Mouse (Mus musculus) forebrain, embryonic 11.5 days (tissue): Measurements from ENCODE around the gene Gm20388. TPM values are rescaled to one million over a fixed set of nuclear protein-coding genes. Genes with fewer than 3 reads are reported as not detected.

ENCODE experiments used
- ATAC-seq: fragments of 200-750 bp; cut with Nextera tagmentation; replicated peaks from 2 replicates; pipeline ENCODE4 v1.8.0; 2017; ENCODE audit warnings: moderate TSS enrichment; ENCODE audit not compliant: low FRiP score
- DNase-seq: peaks from one replicate; pipeline ENCODE4 v3.0.0-alpha.2; 2017; ENCODE audit warnings: low spot score
- H3K27ac ChIP-seq: fragments of 300-500 bp; sonication (generic); 2 replicates; pipeline ENCODE4 v1.5.1; 2014; ENCODE audit warnings: low read depth, low read length
- H3K27me3 ChIP-seq: fragments of 300-500 bp; sonication (generic); 2 replicates; pipeline ENCODE4 v1.6.1; 2014; ENCODE audit warnings: mild to moderate bottlenecking, low read length, mixed read lengths; ENCODE audit not compliant: control insufficient read depth, insufficient read depth
- H3K36me3 ChIP-seq: fragments of 300-500 bp; sonication (generic); 2 replicates; pipeline ENCODE4 v1.6.1; 2014; ENCODE audit warnings: mild to moderate bottlenecking, low read length, moderate library complexity, mixed read lengths; ENCODE audit not compliant: control insufficient read depth, insufficient read depth
- H3K4me1 ChIP-seq: fragments of 300-500 bp; sonication (generic); replicated peaks from 2 replicates; pipeline ENCODE4 v1.6.1; 2014; ENCODE audit warnings: low read length, mixed read lengths; ENCODE audit not compliant: control insufficient read depth, insufficient read depth
- H3K4me2 ChIP-seq: fragments of 300-500 bp; sonication (generic); 2 replicates; pipeline ENCODE4 v1.6.1; 2014; ENCODE audit warnings: low read depth, mild to moderate bottlenecking, low read length, moderate library complexity, mixed read lengths; ENCODE audit not compliant: severe bottlenecking
- H3K4me3 ChIP-seq: fragments of 300-500 bp; sonication (generic); 2 replicates; pipeline ENCODE4 v1.5.1; 2014; ENCODE audit warnings: low read depth, low read length
- H3K9ac ChIP-seq: fragments of 300-500 bp; sonication (generic); 2 replicates; pipeline ENCODE4 v1.6.1; 2014; ENCODE audit warnings: low read length
- H3K9me3 ChIP-seq: fragments of 300-500 bp; sonication (generic); 2 replicates; pipeline ENCODE4 v1.6.1; 2016; ENCODE audit warnings: low read length, mixed read lengths; ENCODE audit not compliant: control insufficient read depth
- WGBS: fragments of 180-500 bp; shearing (Covaris S2); extraction: QIAGEN DNeasy Blood & Tissue Kit; methylation state at CpG from one replicate; pipeline ENCODE4 v1.1.7; 2014; 5-methylcytosine and 5-hydroxymethylcytosine counted together
- polyA plus RNA-seq: library from polyadenylated mRNA; unstranded; fragments of >200 nt; fragmentation: Nextera tagmentation; extraction: Ambion mirVana; gene quantifications from 2 replicates; pipeline ENCODE4 v1.2.1, GENCODE M21; 2014

Gene Gm20388
- polyA plus RNA-seq, 1 experiment from 2014 or later = not detected

GRCm38 (mm10) chr8:120449608-120450031 lies 539.0 kb downstream of the Gm20388 start:
- DNase-seq (peak; percentile 67), ATAC-seq (0 out of 2 replicates have a peak, but pooled peaks have one; percentile 42)
- no peaks in the 10 kb centered on the region for H3K36me3 ChIP-seq
- WGBS = 17% methylated on average over 17 of the region's 17 CpGs
- H3K27me3 ChIP-seq = no peaks in the 10 kb centered on the region
- H3K4me1 ChIP-seq = peaks cover 21% of the 10 kb centered on the region
- H3K9me3 ChIP-seq = no peaks in the 10 kb centered on the region
- peak overlapping the region; percentile 17 for H3K9ac ChIP-seq
- H3K27ac ChIP-seq = peak overlapping the region; percentile 71
- no peak overlapping the region for H3K4me3 ChIP-seq
- H3K4me2 ChIP-seq = no peak overlapping the region

- ATAC-seq (no peak), DNase-seq (no peak)
- H3K4me2 ChIP-seq = no peak overlapping the region
- H3K9ac ChIP-seq = no peak overlapping the region
- WGBS = 89% methylated on average over 2 of the region's 2 CpGs
- no peak overlapping the region for H3K4me3 ChIP-seq
- H3K9me3 ChIP-seq = no peaks in the 10 kb centered on the region
- H3K27ac ChIP-seq = no peak overlapping the region
- no peaks in the 10 kb centered on the region for H3K36me3 ChIP-seq
- H3K27me3 ChIP-seq = no peaks in the 10 kb centered on the region
- H3K4me1 ChIP-seq = peaks cover 39% of the 10 kb centered on the region
Observed at GRCm38 (mm10) chr8:120452111-120452510, 541.5 kb downstream of the Gm20388 start.

GRCm38 (mm10) chr8:120454404-120454803 lies 543.8 kb downstream of the Gm20388 start:
- whole genome bisulfite sequencing = 84% methylated on average over 6 of the region's 6 CpGs
- no peak for ATAC-seq
- H3K27ac ChIP-seq = no peak overlapping the region
- H3K27me3 ChIP-seq = no peaks in the 10 kb centered on the region
- H3K4me3 ChIP-seq = no peak overlapping the region
- no peak overlapping the region for H3K9ac ChIP-seq
- H3K4me1 ChIP-seq = peaks cover 33% of the 10 kb centered on the region
- no peaks in the 10 kb centered on the region for H3K36me3 ChIP-seq
- H3K9me3 ChIP-seq = no peaks in the 10 kb centered on the region
- no peak for DNase-seq
- no peak overlapping the region for H3K4me2 ChIP-seq

- DNase-seq (no peak), ATAC-seq (0 out of 2 replicates have a peak, but pooled peaks have one; percentile 8)
- no peaks in the 10 kb centered on the region for H3K27me3 ChIP-seq
Observed at GRCm38 (mm10) chr8:120460375-120460774, 549.7 kb downstream of the Gm20388 start.

DNA sequence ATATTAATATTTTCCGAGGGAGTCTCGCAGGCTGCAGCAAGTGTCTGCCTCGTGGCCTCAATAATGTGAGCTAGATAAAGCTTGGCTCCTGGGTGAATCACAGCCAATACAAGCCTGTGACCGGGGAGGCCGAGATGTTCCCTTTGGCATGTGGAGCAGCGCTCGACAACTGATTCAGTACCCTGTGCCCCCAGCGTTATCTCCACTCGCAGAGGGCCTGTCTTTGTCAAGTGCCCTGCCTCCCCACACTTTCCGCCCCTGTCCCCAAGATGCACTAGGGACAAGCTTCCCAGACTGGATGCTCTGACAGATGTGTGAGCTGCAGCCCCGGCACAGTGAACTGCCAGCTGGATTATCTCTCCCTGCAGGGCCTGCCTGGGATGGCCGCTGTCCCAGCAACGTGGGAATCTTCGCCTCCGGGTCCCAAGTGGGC lies 551.5 kb downstream of the Gm20388 start:
- 43% methylated on average over 15 of the region's 15 CpGs for WGBS
- no peak overlapping the region for H3K27ac ChIP-seq
- no peak overlapping the region for H3K4me3 ChIP-seq
- H3K4me2 ChIP-seq = no peak overlapping the region
- no peaks in the 10 kb centered on the region for H3K27me3 ChIP-seq
- no peaks in the 10 kb centered on the region for H3K36me3 ChIP-seq
- peak overlapping the region; percentile 23; the same call in 1 of the 2 replicates for H3K9ac ChIP-seq
- no peak for ATAC-seq
- DNase-seq = no peak
- H3K4me1 ChIP-seq = peaks cover 29% of the 10 kb centered on the region
- no peaks in the 10 kb centered on the region for H3K9me3 ChIP-seq

More at GRCm38 (mm10) chr8:120460375-120460774, 549.7 kb downstream of the Gm20388 start:
- no peak overlapping the region for H3K4me3 ChIP-seq
- no peaks in the 10 kb centered on the region for H3K9me3 ChIP-seq
- no peaks in the 10 kb centered on the region for H3K36me3 ChIP-seq
- H3K4me2 ChIP-seq = 0 out of 2 replicates have a peak overlapping the region, but pooled peaks have one; percentile 15
- peaks cover 32% of the 10 kb centered on the region for H3K4me1 ChIP-seq
- H3K27ac ChIP-seq = 0 out of 2 replicates have a peak overlapping the region, but pooled peaks have one; percentile 37
- H3K9ac ChIP-seq = peak overlapping the region; percentile 12
- 58% methylated on average over 6 of the region's 6 CpGs for WGBS

DNA sequence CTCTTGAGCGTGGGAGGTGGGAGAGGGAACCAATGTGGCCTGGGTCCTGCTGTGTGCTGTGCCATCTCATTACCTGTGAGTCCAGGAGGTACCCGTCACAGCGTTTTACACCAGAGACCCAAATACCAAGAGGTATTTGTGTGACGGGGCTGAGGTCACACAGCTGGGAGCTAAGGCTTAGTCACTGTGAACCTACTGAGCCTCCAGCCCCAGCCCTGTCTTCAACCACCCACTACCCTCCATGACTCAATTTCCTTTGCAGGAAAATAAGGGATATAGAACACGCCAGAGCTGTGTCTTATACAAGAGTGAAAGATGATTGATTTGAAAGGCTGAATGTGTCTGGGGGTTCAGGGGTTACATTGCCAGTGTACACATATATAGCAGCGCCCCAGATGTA lies 552.0 kb downstream of the Gm20388 start:
- Histone ChIP-seq H3K27ac (no peak overlapping the region), H3K9ac (no peak overlapping the region), H3K4me1 (peaks cover 29% of the 10 kb centered on the region), H3K9me3 (no peaks in the 10 kb centered on the region), H3K4me3 (no peak overlapping the region), H3K36me3 (no peaks in the 10 kb centered on the region), H3K27me3 (no peaks in the 10 kb centered on the region), H3K4me2 (no peak overlapping the region)
- WGBS = 69% methylated on average over 6 of the region's 6 CpGs
- DNase-seq (no peak), ATAC-seq (no peak)

GRCm38 (mm10) chr8:120463918-120464584 lies 553.4 kb downstream of the Gm20388 start:
- no peak overlapping the region for H3K4me3 ChIP-seq
- ATAC-seq (no peak), DNase-seq (no peak)
- H3K9me3 ChIP-seq = no peaks in the 10 kb centered on the region
- H3K4me2 ChIP-seq = no peak overlapping the region
- no peak overlapping the region for H3K27ac ChIP-seq
- H3K4me1 ChIP-seq = peaks cover 27% of the 10 kb centered on the region
- no peaks in the 10 kb centered on the region for H3K27me3 ChIP-seq
- no peaks in the 10 kb centered on the region for H3K36me3 ChIP-seq
- 92% methylated on average over 8 of the region's 9 CpGs for WGBS
- H3K9ac ChIP-seq = no peak overlapping the region

DNA sequence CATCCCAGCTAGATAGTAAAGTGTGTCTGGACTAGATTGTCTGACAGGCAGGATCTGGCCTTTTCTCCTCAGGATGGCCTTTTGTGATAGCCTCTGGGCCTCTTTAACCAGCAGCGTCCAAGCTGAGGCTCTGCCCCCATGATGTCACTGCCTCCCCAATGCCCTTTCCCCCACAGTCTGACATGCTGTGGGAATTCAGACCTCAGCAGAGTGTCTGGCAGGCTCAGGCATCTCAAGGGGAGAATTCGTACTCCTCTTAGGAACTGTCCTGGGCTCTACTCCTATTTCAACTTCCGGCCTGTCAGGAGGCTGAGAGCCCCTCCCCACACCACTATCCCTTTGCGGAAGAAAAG lies 553.9 kb downstream of the Gm20388 start:
- DNase-seq (no peak), ATAC-seq (no peak)
- H3K27ac ChIP-seq = no peak overlapping the region
- H3K4me3 ChIP-seq = no peak overlapping the region
- WGBS = 64% methylated on average over 4 of the region's 4 CpGs
- H3K36me3 ChIP-seq = no peaks in the 10 kb centered on the region
- H3K9me3 ChIP-seq = no peaks in the 10 kb centered on the region
- H3K27me3 ChIP-seq = no peaks in the 10 kb centered on the region
- H3K9ac ChIP-seq = no peak overlapping the region
- H3K4me2 ChIP-seq = no peak overlapping the region
- peaks cover 26% of the 10 kb centered on the region for H3K4me1 ChIP-seq

DNA sequence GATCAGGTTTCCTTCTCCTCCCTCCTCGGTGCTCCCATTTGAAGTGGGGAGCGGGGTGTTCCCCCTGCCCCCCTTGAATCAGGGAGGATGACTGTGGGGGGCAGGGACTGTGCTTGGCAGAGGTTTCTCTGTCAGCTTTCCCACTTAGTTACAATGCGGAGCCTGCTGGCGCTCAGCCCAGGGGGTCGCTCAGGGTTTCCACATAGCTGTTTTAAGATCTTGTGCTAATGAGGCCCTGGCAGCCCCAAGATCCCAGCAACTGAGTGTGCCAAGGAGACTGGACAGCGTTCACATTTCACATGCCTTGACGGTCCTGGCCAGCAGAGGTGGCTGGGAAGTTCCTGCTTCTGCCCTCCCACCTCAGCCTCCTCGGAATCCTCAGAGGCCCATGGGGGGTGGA lies 555.1 kb downstream of the Gm20388 start:
- Histone ChIP-seq H3K4me2 (no peak overlapping the region), H3K4me1 (peaks cover 18% of the 10 kb centered on the region), H3K36me3 (no peaks in the 10 kb centered on the region), H3K9ac (no peak overlapping the region), H3K4me3 (no peak overlapping the region), H3K27ac (no peak overlapping the region), H3K9me3 (no peaks in the 10 kb centered on the region), H3K27me3 (no peaks in the 10 kb centered on the region)
- WGBS = 14% methylated on average over 8 of the region's 8 CpGs
- DNase-seq (no peak), ATAC-seq (0 out of 2 replicates have a peak, but pooled peaks have one; percentile 29)
